8 mouse cellular contexts compared by ENCODE assay signal in genomic region chrX:150459411-150459927, GRCm38 (mm10). TPM values are rescaled to one million over a fixed set of nuclear protein-coding genes. Genes with fewer than 3 reads are reported as not detected.
DNase-seq lines count a peak whose midpoint lies in the region; ATAC-seq lines count a peak whose summit lies in the region.

No protein-coding gene starts in this region.

- intact Hi-C loops in heart, postnatal 36 days (cut with DNase I) = loop anchor here (1.0 to 10.0 kb wide), 2 partner anchors 18 to 695 kb away; no protein-coding TSS in a partner anchor
- intact Hi-C loops in left cerebral cortex, postnatal 4 days (cut with DNase I) = no loop called here

- 0 out of 2 replicates have a peak overlapping the region, but pooled peaks have one; percentile 46 for H3K9ac ChIP-seq in midbrain, embryonic 13.5 days (replicated peaks)

- H3K9me3 ChIP-seq in midbrain, embryonic 13.5 days = no peaks in the 10 kb centered on the region

- peak overlapping the region; percentile 45 for H3K4me2 ChIP-seq in midbrain, embryonic 13.5 days (replicated peaks)

- peak; percentile 28 for DNase-seq in cerebellum, adult 11 months
- peak; percentile 6 for DNase-seq in 416B (ENCODE audit: low read depth)
- peak; percentile 58 for DNase-seq in cerebellum, adult 9-11 months
- peak; percentile 12 to 14 for DNase-seq in heart, postnatal 36 days
- DNase-seq in left cerebral cortex, postnatal 4 days = peak; percentile 25

- peaks cover 6% of the 10 kb centered on the region; the same call in 1 of the 2 replicates for H3K4me1 ChIP-seq in midbrain, embryonic 13.5 days (replicated peaks)

- no peaks in the 10 kb centered on the region for H3K36me3 ChIP-seq in midbrain, embryonic 13.5 days

- H3K27ac ChIP-seq in midbrain, embryonic 13.5 days = 0 out of 2 replicates have a peak overlapping the region, but pooled peaks have one; percentile 3

- no peak for ATAC-seq in cerebellum, adult (ENCODE audit: insufficient number of reproducible peaks, low FRiP score, low TSS enrichment)
- ATAC-seq in midbrain, embryonic 13.5 days = peak; percentile 41
- ATAC-seq in granulocyte monocyte progenitor cell, adult 5-6 weeks (replicated peaks; ENCODE audit: poor library complexity, severe bottlenecking) = no peak

- 38% methylated on average over 8 of the region's 8 CpGs for WGBS in midbrain, embryonic 13.5 days

- peak overlapping the region; percentile 40 for H3K4me3 ChIP-seq in midbrain, embryonic 13.5 days (replicated peaks)

- no peaks in the 10 kb centered on the region for H3K27me3 ChIP-seq in midbrain, embryonic 13.5 days

RNA-seq across cellular contexts. Expression of gene Tmem29, which starts 0.5 kb away (rescaled TPM):
- 1 to 10 TPM; 4.1 to 5.3 TPM for total RNA-seq in heart, postnatal 36 days (2021)
- 10 to 100 TPM; 56.7 to 60.3 TPM for total RNA-seq in left cerebral cortex, postnatal 4 days (2021)
- 65.0 and 69.3 TPM in 2 replicates for polyA plus RNA-seq in midbrain, embryonic 13.5 days (2015; fragmentation: Nextera tagmentation; extraction: Ambion mirVana)
- 15.3 and 16.2 TPM in 2 replicates for total RNA-seq in granulocyte monocyte progenitor cell, adult 5-6 weeks (2014; fragmentation: Nextera tagmentation)
- total RNA-seq in granulocyte monocyte progenitor cell, adult 5-6 weeks (2017) = 24.3 and 27.2 TPM in 2 replicates

Comparison
In these comparisons a context has a peak if more than half of its experiments do, and no peak if none do; other contexts are left out.
1. DNase-seq: peak in every context shown above with its lines; median percentile 58 in cerebellum, adult 9-11 months; 28 in cerebellum, adult 11 months; 25 in left cerebral cortex, postnatal 4 days; 13 in heart, postnatal 36 days; 6 in 416B.